Mouse (Mus musculus) olfactory bulb, adult 2 months (tissue): ENCODE data around the gene Frmd4b.

Experiments
- CTCF ChIP-seq: fragments of 200-500 bp; IDR thresholded peaks from 2 replicates; pipeline ENCODE4 v1.5.1; 2012; ENCODE audit warnings: low read depth, mild to moderate bottlenecking, low read length, moderate library complexity; ENCODE audit not compliant: insufficient read depth
- POLR2A ChIP-seq: fragments of 200-500 bp; IDR thresholded peaks from 2 replicates; pipeline ENCODE4 v1.6.1; 2012; ENCODE audit warnings: mild to moderate bottlenecking, low read depth, low read length, moderate library complexity; ENCODE audit not compliant: insufficient read depth

GRCm38 (mm10) chr6:97473672-97474071, 143.7 kb downstream of the Frmd4b start:
- TF ChIP-seq POLR2A: no peak
- no peak for TF ChIP-seq CTCF
